Mouse (Mus musculus) intestine, embryonic 14.5 days (tissue): ENCODE measurements around the gene Ccn6. TPM values are rescaled to one million over a fixed set of nuclear protein-coding genes. Genes with fewer than 3 reads are reported as not detected.

ENCODE experiments used
- ATAC-seq: fragments of 200-750 bp; cut with Nextera tagmentation; replicated peaks from 2 replicates; pipeline ENCODE4 v1.8.0; 2017; ENCODE audit warnings: low read depth, moderate number of reproducible peaks, moderate TSS enrichment, moderate library complexity; ENCODE audit not compliant: low FRiP score, low TSS enrichment
- DNase-seq: peaks from one replicate; pipeline ENCODE4 v3.0.0-alpha.2; 2018; ENCODE audit warnings: low spot score
- H3K27ac ChIP-seq: fragments of 300-500 bp; sonication (generic); 2 replicates; pipeline ENCODE4 v1.5.1; 2014; ENCODE audit warnings: low read depth, mild to moderate bottlenecking, control low read depth
- H3K27me3 ChIP-seq: fragments of 300-500 bp; sonication (generic); replicated peaks from 2 replicates; pipeline ENCODE4 v1.6.1; 2014; ENCODE audit warnings: low read length, control low read depth; ENCODE audit not compliant: control insufficient read depth, insufficient read depth
- H3K36me3 ChIP-seq: fragments of 300-500 bp; sonication (generic); 2 replicates; pipeline ENCODE4 v1.6.1; 2014; ENCODE audit warnings: low read length, control low read depth; ENCODE audit not compliant: control insufficient read depth, insufficient read depth
- H3K4me1 ChIP-seq: fragments of 300-500 bp; sonication (generic); replicated peaks from 2 replicates; pipeline ENCODE4 v1.6.1; 2014; ENCODE audit warnings: low read length, control low read depth, mixed read lengths; ENCODE audit not compliant: control insufficient read depth, insufficient read depth
- H3K4me2 ChIP-seq: fragments of 300-500 bp; sonication (generic); 2 replicates; pipeline ENCODE4 v1.6.1; 2014; ENCODE audit warnings: low read length
- H3K4me3 ChIP-seq: fragments of 300-500 bp; sonication (generic); 2 replicates; pipeline ENCODE4 v1.5.1; 2014; ENCODE audit warnings: low read depth, low read length, control low read depth, mixed read lengths
- H3K9ac ChIP-seq: fragments of 300-500 bp; sonication (generic); 2 replicates; pipeline ENCODE4 v1.6.1; 2014; ENCODE audit warnings: mild to moderate bottlenecking, low read length
- H3K9me3 ChIP-seq: fragments of 300-500 bp; sonication (generic); 2 replicates; pipeline ENCODE4 v1.6.1; 2016; ENCODE audit warnings: low read length, control low read depth; ENCODE audit not compliant: control insufficient read depth
- WGBS: fragments of 180-500 bp; shearing (Covaris S2); extraction: QIAGEN DNeasy Blood & Tissue Kit; methylation state at CpG from one replicate; pipeline ENCODE4 v1.1.7; 2014; 5-methylcytosine and 5-hydroxymethylcytosine counted together
- polyA plus RNA-seq: library from polyadenylated mRNA; unstranded; fragments of >200 nt; fragmentation: Nextera tagmentation; extraction: Ambion mirVana; gene quantifications from 2 replicates; pipeline ENCODE4 v1.2.1, GENCODE M21; 2014

Gene Ccn6
- polyA plus RNA-seq, 1 experiment from 2014 or later, result 0.32 TPM

GRCm38 (mm10) chr10:39170181-39170580 lies 6.6 kb upstream of the Ccn6 start:
- Histone ChIP-seq H3K4me3 (no peak overlapping the region), H3K27me3 (no peaks in the 10 kb centered on the region), H3K4me2 (peak overlapping the region; percentile 79; the same call in 1 of the 2 replicates), H3K27ac (no peak overlapping the region), H3K36me3 (no peaks in the 10 kb centered on the region), H3K9me3 (no peaks in the 10 kb centered on the region), H3K9ac (no peak overlapping the region), H3K4me1 (peaks cover 4% of the 10 kb centered on the region)
- DNase-seq, result peak; percentile 84
- ATAC-seq, result no peak
- WGBS, result 19% methylated on average over 8 of the region's 8 CpGs

- H3K4me1 ChIP-seq, result peaks cover 4% of the 10 kb centered on the region; the same call in 1 of the 2 replicates
- H3K4me2 ChIP-seq, result 0 out of 2 replicates have a peak overlapping the region, but pooled peaks have one; percentile 14
- no peaks in the 10 kb centered on the region for H3K27me3 ChIP-seq
- H3K4me3 ChIP-seq, result no peak overlapping the region
- no peak overlapping the region for H3K27ac ChIP-seq
- no peaks in the 10 kb centered on the region for H3K36me3 ChIP-seq
- 53% methylated on average over 9 of the region's 9 CpGs for WGBS
- no peaks in the 10 kb centered on the region for H3K9me3 ChIP-seq
- ATAC-seq, result no peak
- H3K9ac ChIP-seq, result no peak overlapping the region
- DNase-seq, result no peak
Measured at GRCm38 (mm10) chr10:39169642-39170041, 6.0 kb upstream of the Ccn6 start.

GRCm38 (mm10) chr10:39167611-39168010 lies 4.0 kb upstream of the Ccn6 start:
- no peak overlapping the region for H3K27ac ChIP-seq
- H3K4me2 ChIP-seq, result no peak overlapping the region
- peaks cover 9% of the 10 kb centered on the region; the same call in 1 of the 2 replicates for H3K4me1 ChIP-seq
- no peak for ATAC-seq
- DNase-seq, result no peak
- no peaks in the 10 kb centered on the region for H3K9me3 ChIP-seq
- 76% methylated on average over 11 of the region's 11 CpGs for WGBS
- H3K36me3 ChIP-seq, result no peaks in the 10 kb centered on the region
- no peak overlapping the region for H3K4me3 ChIP-seq
- H3K27me3 ChIP-seq, result no peaks in the 10 kb centered on the region
- no peak overlapping the region for H3K9ac ChIP-seq

DNA sequence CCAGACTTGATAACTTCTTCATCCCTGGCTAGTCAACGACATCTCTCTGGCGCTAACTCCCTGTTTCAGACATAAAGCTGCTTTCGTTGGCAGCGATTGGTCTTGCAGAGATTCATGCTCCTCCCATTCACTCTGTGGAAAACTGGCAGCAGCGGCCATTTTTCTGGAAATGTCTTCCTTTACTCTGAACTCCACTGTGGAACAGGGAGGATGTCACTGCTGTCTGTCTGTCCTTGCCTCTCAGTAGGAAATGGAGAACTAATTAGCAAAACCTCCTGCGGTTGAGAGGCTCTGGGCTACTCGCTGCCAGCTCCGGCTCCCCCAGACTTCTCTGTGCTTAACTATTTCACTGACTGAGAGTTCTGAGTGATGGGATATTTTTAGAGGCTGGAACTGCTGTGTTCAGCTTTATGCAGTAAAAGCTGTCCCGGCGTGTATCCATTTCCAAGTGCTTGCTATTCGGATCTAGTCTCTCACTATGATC lies 2.1 kb upstream of the Ccn6 start:
- WGBS, result 21% methylated on average over 11 of the region's 11 CpGs
- Histone ChIP-seq H3K27me3 (no peaks in the 10 kb centered on the region), H3K4me2 (peak overlapping the region; percentile 39), H3K9me3 (no peaks in the 10 kb centered on the region), H3K9ac (0 out of 2 replicates have a peak overlapping the region, but pooled peaks have one; percentile 31), H3K36me3 (no peaks in the 10 kb centered on the region), H3K4me1 (peaks cover 8% of the 10 kb centered on the region; the same call in 1 of the 2 replicates), H3K27ac (peak overlapping the region; percentile 54; the same call in 1 of the 2 replicates), H3K4me3 (peak overlapping the region; percentile 16; the same call in 1 of the 2 replicates)
- ATAC-seq (no peak), DNase-seq (peak; percentile 64)

DNA sequence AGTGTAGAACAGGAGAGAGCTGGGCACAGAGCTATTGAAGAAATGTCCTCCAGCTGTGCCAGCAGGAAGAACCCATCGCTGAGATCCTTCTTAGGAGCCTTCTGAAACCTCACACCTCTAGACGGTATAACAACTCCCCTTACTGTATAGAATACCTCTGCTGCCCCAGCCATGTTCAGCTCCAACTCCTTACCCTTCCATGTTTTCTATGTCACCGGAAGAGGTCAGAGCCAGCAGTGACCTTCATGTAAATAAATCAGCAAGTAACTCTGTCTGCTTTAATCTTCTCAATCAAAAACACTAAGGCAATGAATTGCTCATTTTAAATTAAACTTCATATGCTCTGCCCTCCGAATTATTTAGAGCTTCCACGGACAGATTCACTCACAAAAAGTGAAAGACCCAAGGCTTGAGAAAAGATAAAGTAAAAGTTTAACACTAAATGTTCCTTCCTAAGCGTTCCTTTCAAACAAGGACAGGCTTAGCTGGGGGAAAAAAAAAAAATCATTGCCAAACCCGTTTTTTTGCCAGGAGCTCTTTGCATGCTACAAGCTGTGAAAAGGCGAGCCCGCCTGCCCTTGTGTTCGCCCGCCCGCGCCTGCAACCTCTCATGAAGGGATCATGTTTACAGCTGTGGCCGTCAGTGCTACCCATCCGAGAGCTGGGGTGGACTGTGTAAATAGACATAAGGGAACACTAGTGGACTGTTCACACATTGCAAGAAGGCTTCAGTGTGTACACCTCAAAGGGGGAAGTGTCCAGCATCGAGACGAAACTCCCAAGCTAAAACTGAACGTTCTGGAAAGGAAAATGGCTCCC lies 719 bp downstream of the Ccn6 start:
- H3K9ac ChIP-seq, result no peak overlapping the region
- H3K4me3 ChIP-seq, result no peak overlapping the region
- no peaks in the 10 kb centered on the region for H3K9me3 ChIP-seq
- DNase-seq (no peak), ATAC-seq (no peak)
- WGBS, result 23% methylated on average over 18 of the region's 18 CpGs
- H3K4me1 ChIP-seq, result peaks cover 6% of the 10 kb centered on the region; the same call in 1 of the 2 replicates
- no peaks in the 10 kb centered on the region for H3K36me3 ChIP-seq
- H3K4me2 ChIP-seq, result peak overlapping the region; percentile 30
- H3K27ac ChIP-seq, result no peak overlapping the region
- H3K27me3 ChIP-seq, result no peaks in the 10 kb centered on the region

- Histone ChIP-seq H3K36me3 (no peaks in the 10 kb centered on the region), H3K4me2 (no peak overlapping the region), H3K27ac (no peak overlapping the region), H3K4me3 (no peak overlapping the region), H3K27me3 (no peaks in the 10 kb centered on the region), H3K4me1 (peaks cover 6% of the 10 kb centered on the region; the same call in 1 of the 2 replicates), H3K9ac (no peak overlapping the region), H3K9me3 (no peaks in the 10 kb centered on the region)
- ATAC-seq (no peak), DNase-seq (no peak)
- 96% methylated on average over 1 of the region's 1 CpGs for WGBS
Measured at GRCm38 (mm10) chr10:39161406-39161805, 2.2 kb downstream of the Ccn6 start.

DNA sequence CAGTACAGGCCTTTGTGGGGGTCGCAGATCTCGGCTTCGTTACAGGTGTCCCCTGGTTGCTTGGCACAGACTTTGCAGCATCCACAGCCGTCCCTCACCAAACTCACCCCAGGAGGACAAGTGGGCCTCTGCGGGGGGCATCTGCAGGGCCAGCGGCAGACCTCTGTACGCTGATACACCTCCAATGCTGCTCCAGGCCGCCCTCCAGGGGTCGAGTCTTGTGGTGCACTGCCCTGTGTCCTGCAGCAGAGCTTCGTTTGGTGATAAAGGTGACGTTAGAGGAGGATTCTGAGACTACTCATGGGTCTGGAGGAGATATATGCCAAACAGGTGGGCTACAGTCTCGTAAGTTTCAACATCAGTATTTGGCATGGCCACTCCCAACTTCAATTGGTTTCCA lies 5.3 kb downstream of the Ccn6 start:
- Histone ChIP-seq H3K4me1 (peaks cover 6% of the 10 kb centered on the region; the same call in 1 of the 2 replicates), H3K4me2 (no peak overlapping the region), H3K9ac (no peak overlapping the region), H3K9me3 (no peaks in the 10 kb centered on the region), H3K4me3 (no peak overlapping the region), H3K27me3 (no peaks in the 10 kb centered on the region), H3K36me3 (no peaks in the 10 kb centered on the region), H3K27ac (no peak overlapping the region)
- DNase-seq (no peak), ATAC-seq (no peak)
- 63% methylated on average over 12 of the region's 12 CpGs for WGBS

DNA sequence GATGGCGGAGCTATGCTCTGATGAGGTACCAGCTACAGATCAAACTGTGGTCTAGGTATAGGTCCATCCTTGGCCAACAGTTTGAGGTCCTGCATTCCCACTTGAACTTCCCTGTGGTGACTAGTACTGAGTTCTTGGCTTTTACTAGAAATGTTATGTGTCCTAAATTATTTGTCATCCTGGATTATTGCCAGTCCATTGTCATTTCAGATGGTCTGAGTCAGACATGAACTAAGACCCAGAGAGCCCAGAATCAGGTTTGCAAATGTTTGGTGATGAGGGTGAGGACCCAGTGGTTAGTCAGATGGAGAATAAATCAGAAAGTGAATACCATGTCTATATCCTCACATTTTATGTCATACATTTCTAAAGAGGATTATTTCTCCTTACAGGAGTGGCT lies 6.3 kb downstream of the Ccn6 start:
- Histone ChIP-seq H3K4me1 (no peaks in the 10 kb centered on the region), H3K4me3 (no peak overlapping the region), H3K4me2 (no peak overlapping the region), H3K36me3 (no peaks in the 10 kb centered on the region), H3K27ac (no peak overlapping the region), H3K9ac (no peak overlapping the region), H3K9me3 (no peaks in the 10 kb centered on the region), H3K27me3 (no peaks in the 10 kb centered on the region)
- DNase-seq (no peak), ATAC-seq (no peak)
- WGBS, result 84% methylated on average over 1 of the region's 1 CpGs
